Mouse (Mus musculus): ENCODE measurements around the gene Ube4b. TPM values are rescaled to one million over a fixed set of nuclear protein-coding genes. Genes with fewer than 3 reads are reported as not detected.

Gene Ube4b
- polyA plus RNA-seq, 1 experiment from 2014 or later = 65.5 TPM

- WGBS = 79% methylated on average over 11 of the region's 11 CpGs
- no peak overlapping the region for H3K27ac ChIP-seq (replicated peaks)
- no peak overlapping the region for H3K4me3 ChIP-seq
- peaks cover 10% of the 10 kb centered on the region for H3K4me1 ChIP-seq
- 0 out of 2 replicates have a peak, but pooled peaks cover 4% of the 10 kb centered on the region for H3K9me3 ChIP-seq
- no peak for DNase-seq (ENCODE audit: low spot score)
- peaks cover 99% of the 10 kb centered on the region for H3K36me3 ChIP-seq (replicated peaks)
- H3K27me3 ChIP-seq (replicated peaks; ENCODE audit: low read depth, poor library complexity, severe bottlenecking) = no peaks in the 10 kb centered on the region
Measured at GRCm38 (mm10) chr4:149374662-149375061, 51.9 kb downstream of the Ube4b start.

- Histone ChIP-seq H3K4me1 (peaks cover 10% of the 10 kb centered on the region), H3K9me3 (0 out of 2 replicates have a peak, but pooled peaks cover 4% of the 10 kb centered on the region), H3K27ac (replicated peaks) (peak overlapping the region; percentile 58), H3K4me3 (no peak overlapping the region), H3K36me3 (replicated peaks) (peaks cover 99% of the 10 kb centered on the region), H3K27me3 (replicated peaks; ENCODE audit: low read depth, poor library complexity, severe bottlenecking) (no peaks in the 10 kb centered on the region)
- DNase-seq (ENCODE audit: low spot score) = no peak
- 77% methylated on average over 9 of the region's 9 CpGs for WGBS
Measured at GRCm38 (mm10) chr4:149373927-149374326, 52.6 kb downstream of the Ube4b start.

- Histone ChIP-seq H3K4me1 (peaks cover 10% of the 10 kb centered on the region), H3K27ac (replicated peaks) (0 out of 2 replicates have a peak overlapping the region, but pooled peaks have one; percentile 58), H3K36me3 (replicated peaks) (peaks cover 99% of the 10 kb centered on the region), H3K9me3 (0 out of 2 replicates have a peak, but pooled peaks cover 4% of the 10 kb centered on the region), H3K4me3 (no peak overlapping the region), H3K27me3 (replicated peaks; ENCODE audit: low read depth, poor library complexity, severe bottlenecking) (no peaks in the 10 kb centered on the region)
- peak; percentile 65 for DNase-seq (ENCODE audit: low spot score)
- 70% methylated on average over 5 of the region's 5 CpGs for WGBS
Measured at GRCm38 (mm10) chr4:149373431-149373830, 53.1 kb downstream of the Ube4b start.

DNA sequence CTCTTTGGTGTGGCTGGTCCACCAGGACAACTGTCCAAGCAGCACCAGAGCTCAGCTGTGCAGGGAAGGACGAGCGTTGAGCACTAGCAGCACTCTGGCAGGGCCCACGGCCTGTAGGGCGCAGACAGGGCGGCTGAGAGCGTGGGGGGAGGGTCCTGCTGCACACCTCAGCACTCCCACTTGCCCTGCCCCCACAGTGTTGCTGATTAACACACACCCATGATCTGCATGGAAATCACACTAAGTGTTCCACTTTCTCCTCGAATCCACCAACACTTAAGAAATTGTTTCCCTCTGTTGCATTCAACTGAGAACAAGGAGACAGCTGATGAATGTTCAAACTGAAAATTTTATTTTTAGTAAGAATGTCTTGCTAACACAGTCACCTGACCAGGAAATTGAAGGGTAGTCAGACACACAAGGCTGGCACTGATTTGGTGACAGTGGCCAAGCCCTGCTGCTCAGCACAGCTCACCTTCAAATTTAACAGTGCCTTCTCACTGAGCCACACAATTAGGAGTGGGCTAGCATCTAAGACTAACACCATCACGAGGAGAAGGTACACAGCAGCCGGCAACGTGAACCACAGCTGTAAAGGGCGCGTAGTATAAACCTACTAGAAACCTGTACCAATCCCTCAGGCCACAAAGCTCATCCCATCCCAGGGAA is 60.7 kb downstream of the Ube4b start:
- Histone ChIP-seq H3K9me3 (0 out of 2 replicates have a peak, but pooled peaks cover 1% of the 10 kb centered on the region), H3K27ac (replicated peaks) (no peak overlapping the region), H3K27me3 (replicated peaks; ENCODE audit: low read depth, poor library complexity, severe bottlenecking) (no peaks in the 10 kb centered on the region), H3K4me1 (0 out of 2 replicates have a peak, but pooled peaks cover 9% of the 10 kb centered on the region), H3K36me3 (replicated peaks) (peaks cover 97% of the 10 kb centered on the region), H3K4me3 (no peak overlapping the region)
- 87% methylated on average over 12 of the region's 12 CpGs for WGBS
- no peak for DNase-seq (ENCODE audit: low spot score)

DNA sequence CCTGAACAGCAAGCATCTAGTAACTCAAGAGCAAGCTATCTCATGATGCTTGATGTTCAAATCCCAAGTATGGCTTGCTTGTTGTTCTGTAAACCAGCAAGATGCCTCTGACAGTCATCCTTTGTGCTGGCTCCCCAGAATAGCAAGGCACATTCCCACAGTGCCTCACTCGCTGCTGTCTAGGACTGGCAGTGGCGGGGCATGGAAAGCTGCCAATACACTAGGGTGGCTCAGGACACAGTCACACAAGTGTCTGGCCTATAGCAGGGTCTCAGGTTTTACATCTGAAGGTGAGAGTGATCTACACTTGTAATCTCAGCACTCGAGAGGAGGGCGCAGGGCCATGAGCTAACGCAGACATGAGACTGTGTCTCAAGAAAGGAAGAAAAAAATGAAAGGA is 61.7 kb downstream of the Ube4b start:
- 93% methylated on average over 5 of the region's 5 CpGs for whole genome bisulfite sequencing
- peaks cover 99% of the 10 kb centered on the region for H3K36me3 ChIP-seq (replicated peaks)

DNA sequence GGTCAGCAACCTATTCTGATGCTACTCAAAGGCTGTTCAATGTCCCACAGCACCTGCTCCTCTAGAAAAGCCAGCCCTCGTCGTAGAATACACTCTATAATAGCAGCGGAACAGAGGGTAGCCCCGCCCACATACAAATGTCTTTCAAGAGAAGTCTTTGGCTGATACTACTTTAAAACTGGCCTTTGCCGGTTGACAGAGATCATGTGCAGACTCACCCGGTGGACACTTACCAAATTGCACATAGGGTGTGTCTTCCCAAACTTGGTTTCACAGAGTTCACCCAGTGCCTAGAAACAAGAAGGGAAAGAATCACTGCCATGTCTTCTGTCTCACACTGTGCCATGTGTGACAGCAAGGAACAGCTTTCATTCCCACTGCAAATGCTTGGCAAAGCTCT is 65.5 kb downstream of the Ube4b start:
- Histone ChIP-seq H3K27me3 (replicated peaks; ENCODE audit: low read depth, poor library complexity, severe bottlenecking) (no peaks in the 10 kb centered on the region), H3K9me3 (no peaks in the 10 kb centered on the region), H3K36me3 (replicated peaks) (peaks cover 100% of the 10 kb centered on the region), H3K27ac (replicated peaks) (no peak overlapping the region), H3K4me1 (0 out of 2 replicates have a peak, but pooled peaks cover 9% of the 10 kb centered on the region), H3K4me3 (no peak overlapping the region)
- WGBS = 87% methylated on average over 6 of the region's 6 CpGs
- no peak for DNase-seq (ENCODE audit: low spot score)

More for the DNA sequence above, 61.7 kb downstream of the Ube4b start:
- Histone ChIP-seq H3K9me3 (no peaks in the 10 kb centered on the region), H3K4me1 (0 out of 2 replicates have a peak, but pooled peaks cover 9% of the 10 kb centered on the region), H3K27me3 (replicated peaks; ENCODE audit: low read depth, poor library complexity, severe bottlenecking) (no peaks in the 10 kb centered on the region), H3K4me3 (no peak overlapping the region), H3K27ac (replicated peaks) (no peak overlapping the region)
- no peak for DNase-seq (ENCODE audit: low spot score)

GRCm38 (mm10) chr4:149360647-149361046 is 65.9 kb downstream of the Ube4b start:
- WGBS = 96% methylated on average over 5 of the region's 5 CpGs
- Histone ChIP-seq H3K27ac (replicated peaks) (no peak overlapping the region), H3K4me3 (no peak overlapping the region), H3K36me3 (replicated peaks) (peaks cover 100% of the 10 kb centered on the region), H3K27me3 (replicated peaks; ENCODE audit: low read depth, poor library complexity, severe bottlenecking) (no peaks in the 10 kb centered on the region), H3K4me1 (0 out of 2 replicates have a peak, but pooled peaks cover 9% of the 10 kb centered on the region), H3K9me3 (no peaks in the 10 kb centered on the region)
- DNase-seq (ENCODE audit: low spot score) = no peak

- no peak overlapping the region for H3K4me3 ChIP-seq
- H3K27ac ChIP-seq (replicated peaks) = no peak overlapping the region
- peaks cover 100% of the 10 kb centered on the region for H3K36me3 ChIP-seq (replicated peaks)
- DNase-seq (ENCODE audit: low spot score) = no peak
- 93% methylated on average over 5 of the region's 5 CpGs for WGBS
- H3K27me3 ChIP-seq (replicated peaks; ENCODE audit: low read depth, poor library complexity, severe bottlenecking) = no peaks in the 10 kb centered on the region
- no peaks in the 10 kb centered on the region for H3K9me3 ChIP-seq
- H3K4me1 ChIP-seq = 0 out of 2 replicates have a peak, but pooled peaks cover 8% of the 10 kb centered on the region
Measured at GRCm38 (mm10) chr4:149357982-149358381, 68.6 kb downstream of the Ube4b start.

DNA sequence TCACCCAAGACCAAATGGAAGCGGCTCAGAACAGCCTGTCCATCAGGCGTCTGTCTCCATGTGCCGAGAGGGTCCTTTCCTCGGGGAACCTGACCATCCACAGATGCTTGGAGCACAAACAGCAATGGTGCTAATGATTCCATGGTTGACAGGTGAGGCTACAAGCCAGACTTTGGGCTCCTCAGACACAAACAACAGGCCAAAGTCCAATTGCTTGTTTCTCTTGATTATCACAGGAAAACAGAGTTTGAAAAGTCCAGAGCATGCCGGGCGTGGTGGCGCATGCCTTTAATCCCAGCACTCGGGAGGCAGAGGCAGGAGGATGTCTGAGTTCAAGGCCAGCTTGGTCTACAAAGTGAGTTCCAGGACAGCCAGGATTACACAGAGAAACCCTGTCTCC is 71.9 kb downstream of the Ube4b start:
- Histone ChIP-seq H3K4me1 (peaks cover 13% of the 10 kb centered on the region), H3K27me3 (replicated peaks; ENCODE audit: low read depth, poor library complexity, severe bottlenecking) (no peaks in the 10 kb centered on the region), H3K4me3 (no peak overlapping the region), H3K27ac (replicated peaks) (no peak overlapping the region), H3K36me3 (replicated peaks) (peaks cover 100% of the 10 kb centered on the region), H3K9me3 (no peaks in the 10 kb centered on the region)
- WGBS = 97% methylated on average over 8 of the region's 8 CpGs
- DNase-seq (ENCODE audit: low spot score) = no peak

DNA sequence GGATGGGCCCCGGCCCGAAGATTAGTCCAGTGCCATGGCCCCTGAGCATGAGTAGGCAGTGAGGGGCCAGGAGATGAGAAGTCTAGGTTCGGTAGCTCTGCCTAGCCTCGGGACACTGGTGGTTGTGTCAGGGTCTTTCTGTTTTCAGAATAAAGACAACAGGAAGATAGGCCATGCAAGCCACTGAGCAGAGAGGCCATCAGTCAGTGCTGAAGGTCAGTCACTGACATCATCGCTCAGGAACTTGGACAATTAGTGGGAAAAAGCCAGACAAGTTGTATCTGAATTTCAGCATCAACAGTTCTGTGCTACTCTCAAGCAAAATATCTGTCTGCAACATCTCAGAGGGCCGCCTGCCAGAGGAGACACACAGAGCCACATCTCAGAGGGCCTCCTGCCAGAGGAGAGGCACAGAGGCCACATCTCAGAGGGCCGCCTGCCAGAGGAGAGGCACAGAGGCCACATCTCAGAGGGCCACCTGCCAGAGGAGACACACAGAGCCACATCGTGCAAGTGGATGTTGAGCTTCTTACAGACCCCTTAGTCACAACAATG is 74.9 kb downstream of the Ube4b start:
- H3K36me3 ChIP-seq (replicated peaks) = peaks cover 99% of the 10 kb centered on the region

GRCm38 (mm10) chr4:149348963-149349362 is 77.6 kb downstream of the Ube4b start:
- Histone ChIP-seq H3K36me3 (replicated peaks) (peaks cover 99% of the 10 kb centered on the region), H3K4me1 (peaks cover 15% of the 10 kb centered on the region), H3K27ac (replicated peaks) (no peak overlapping the region), H3K27me3 (replicated peaks; ENCODE audit: low read depth, poor library complexity, severe bottlenecking) (no peaks in the 10 kb centered on the region), H3K4me3 (no peak overlapping the region), H3K9me3 (no peaks in the 10 kb centered on the region)
- DNase-seq (ENCODE audit: low spot score) = no peak
- 83% methylated on average over 5 of the region's 5 CpGs for WGBS

More for the DNA sequence above, 74.9 kb downstream of the Ube4b start:
- Histone ChIP-seq H3K27ac (replicated peaks) (no peak overlapping the region), H3K4me3 (no peak overlapping the region), H3K4me1 (peaks cover 15% of the 10 kb centered on the region), H3K9me3 (no peaks in the 10 kb centered on the region), H3K27me3 (replicated peaks; ENCODE audit: low read depth, poor library complexity, severe bottlenecking) (no peaks in the 10 kb centered on the region)
- 83% methylated on average over 8 of the region's 8 CpGs for WGBS
- no peak for DNase-seq (ENCODE audit: low spot score)

- Histone ChIP-seq H3K36me3 (replicated peaks) (peaks cover 99% of the 10 kb centered on the region), H3K27me3 (replicated peaks; ENCODE audit: low read depth, poor library complexity, severe bottlenecking) (no peaks in the 10 kb centered on the region)
Measured at GRCm38 (mm10) chr4:149345873-149346272, 80.7 kb downstream of the Ube4b start.

GRCm38 (mm10) chr4:149344311-149344710 is 82.2 kb downstream of the Ube4b start:
- H3K4me1 ChIP-seq = peaks cover 21% of the 10 kb centered on the region
- H3K9me3 ChIP-seq = no peaks in the 10 kb centered on the region
- H3K36me3 ChIP-seq (replicated peaks) = peaks cover 99% of the 10 kb centered on the region
- DNase-seq (ENCODE audit: low spot score) = no peak
- no peak overlapping the region for H3K27ac ChIP-seq (replicated peaks)
- no peaks in the 10 kb centered on the region for H3K27me3 ChIP-seq (replicated peaks; ENCODE audit: low read depth, poor library complexity, severe bottlenecking)
- WGBS = 87% methylated on average over 8 of the region's 8 CpGs
- no peak overlapping the region for H3K4me3 ChIP-seq

More at GRCm38 (mm10) chr4:149345873-149346272, 80.7 kb downstream of the Ube4b start:
- no peaks in the 10 kb centered on the region for H3K9me3 ChIP-seq
- DNase-seq (ENCODE audit: low spot score) = no peak
- WGBS = 67% methylated on average over 5 of the region's 5 CpGs
- no peak overlapping the region for H3K27ac ChIP-seq (replicated peaks)
- H3K4me3 ChIP-seq = no peak overlapping the region
- peaks cover 20% of the 10 kb centered on the region for H3K4me1 ChIP-seq
